Mouse (Mus musculus): ENCODE measurements around the gene Gm9903.

- TF ChIP-seq POLR2A (IDR thresholded peaks at IDR 0.05; ENCODE audit: insufficient read depth, low read length) = peak; percentile 60
- TF ChIP-seq CTCF (IDR thresholded peaks at IDR 0.05; ENCODE audit: low read depth, low read length) = no peak
- TF ChIP-seq EP300 (IDR thresholded peaks at IDR 0.05; ENCODE audit: insufficient read depth, low read depth, low read length) = no peak
Measured at GRCm38 (mm10) chr5:33652783-33653173, 23.1 kb downstream of the Gm9903 start.

All from ES-Bruce4 (cell line).